Mouse (Mus musculus) layer of hippocampus, postnatal 36 days (tissue): ENCODE measurements around the gene 1700017B05Rik. TPM values are rescaled to one million over a fixed set of nuclear protein-coding genes. Genes with fewer than 3 reads are reported as not detected.
"Not testable (repeated sequence)": the region's sequence is repeated elsewhere in the genome, so short reads cannot be mapped to it uniquely, and the experiment has no call there.

Experiments
- DNase-seq, 2 experiments: peaks; one replicate each; pipeline ENCODE4 v3.0.0; 2022
- total RNA-seq, 2 experiments: library from RNA; stranded (reverse); gene quantifications; 2 replicates each; pipeline ENCODE4 v1.2.3; 2021

1700017B05Rik gene
- total RNA-seq, 2 experiments from 2014 or later, result 31.7 to 33.8 TPM

GRCm38 (mm10) chr9:57212448-57213222, 49.8 kb downstream of the 1700017B05Rik start:
- no peak for DNase-seq

DNA sequence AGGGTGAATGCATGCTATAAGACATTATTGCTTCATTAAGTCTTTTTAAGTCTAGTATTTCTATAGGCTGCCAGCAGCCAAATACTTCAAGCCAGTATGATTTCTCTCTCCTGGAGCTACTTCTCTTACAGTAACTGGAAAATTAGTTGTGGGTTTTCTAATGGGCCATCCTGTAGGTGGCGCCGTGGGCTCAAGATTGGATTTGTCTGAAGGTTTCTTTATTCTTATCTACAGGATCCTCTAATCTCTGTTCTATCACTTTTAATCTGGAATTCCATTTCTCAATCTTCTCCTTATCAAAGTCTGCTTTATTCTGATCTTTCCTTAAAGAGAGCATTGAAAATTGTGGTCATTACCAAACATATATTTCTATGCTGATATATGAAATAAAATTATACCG, 53.1 kb downstream of the 1700017B05Rik start:
- DNase-seq, result peak; percentile 18 to 33

DNA sequence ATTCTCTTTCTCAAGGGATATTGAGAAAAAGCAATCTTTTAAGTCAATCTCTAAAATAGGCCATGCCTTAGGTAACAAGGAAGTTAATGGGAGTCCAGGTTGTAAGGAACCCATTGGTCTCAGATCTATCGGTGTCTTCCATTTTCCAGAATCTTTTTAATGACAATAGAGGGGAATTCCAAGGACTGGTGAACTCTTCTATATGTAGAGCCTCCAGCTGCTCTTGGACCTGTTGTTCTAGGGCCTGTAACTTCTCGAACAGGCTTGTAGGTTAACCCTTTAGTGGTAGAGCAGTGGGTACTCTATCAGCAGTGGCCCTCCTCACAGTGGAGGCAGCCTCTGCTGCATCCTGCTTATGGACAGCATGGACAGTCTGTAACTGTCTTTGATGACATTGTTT, 55.5 kb downstream of the 1700017B05Rik start:
- no peak for DNase-seq

DNA sequence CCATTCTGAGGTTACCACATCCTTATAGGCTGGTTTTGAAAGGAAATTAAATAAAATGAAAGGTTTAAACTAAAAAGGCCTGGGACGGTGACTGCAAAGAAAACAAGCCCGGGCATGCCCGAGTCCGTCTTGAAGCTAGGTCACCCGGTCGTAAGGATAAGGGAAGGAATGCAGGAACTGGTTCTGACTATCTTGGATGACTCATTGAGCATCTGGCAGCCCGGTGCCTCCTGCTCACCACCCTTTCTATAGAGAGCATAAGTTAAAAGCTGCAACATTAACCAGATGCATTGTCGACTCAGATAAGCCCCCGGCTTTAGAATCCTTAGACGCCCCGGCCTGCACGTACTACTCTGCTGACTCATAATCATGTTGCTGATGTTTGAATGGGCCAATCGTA, 58.8 kb downstream of the 1700017B05Rik start:
- DNase-seq, result not testable (repeated sequence)

Other genes starting within 250 kb of the 1700017B05Rik start
- 10 to 100 TPM; 35.5 to 37.1 TPM for gene Sin3a, start 190.6 kb downstream of the 1700017B05Rik start, total RNA-seq
- 100 to 1,000 TPM; 145 to 168 TPM for gene Man2c1, start 131.9 kb downstream of the 1700017B05Rik start, total RNA-seq
- 1 to 10 TPM; 7.7 to 8.5 TPM for gene Neil1, start 114.3 kb downstream of the 1700017B05Rik start, total RNA-seq
- gene Commd4, start 104.3 kb downstream of the 1700017B05Rik start, total RNA-seq, result 10 to 100 TPM; 83.4 to 89.3 TPM
- gene Trcg1, start 26.1 kb downstream of the 1700017B05Rik start, total RNA-seq, result not detected
- gene Ppcdc, start 177.5 kb upstream of the 1700017B05Rik start, total RNA-seq, result 10 to 100 TPM; 14.9 to 17.7 TPM
- 100 to 1,000 TPM; 370 to 381 TPM for gene Scamp5, start 205.4 kb upstream of the 1700017B05Rik start, total RNA-seq
- 1 to 10 TPM; 9.4 to 9.9 TPM for gene Rpp25, start 241.4 kb upstream of the 1700017B05Rik start, total RNA-seq